Mouse (Mus musculus) sigmoid colon, adult 10 weeks (tissue): ENCODE data around the gene Klkb1. TPM values are rescaled to one million over a fixed set of nuclear protein-coding genes. Genes with fewer than 3 reads are reported as not detected.

Experiments
- polyA plus RNA-seq: library from polyadenylated mRNA; stranded (reverse); fragments of 350-450 nt; fragmentation: Illumina TruSeq; extraction: RNeasy Lipid Tissue Mini Kit (QIAGEN cat#74804); gene quantifications from one replicate; pipeline ENCODE4 v1.2.3, GENCODE M21; 2014; ENCODE audit warnings: low read depth, low replicate concordance

Klkb1 gene
- not detected for polyA plus RNA-seq

DNA sequence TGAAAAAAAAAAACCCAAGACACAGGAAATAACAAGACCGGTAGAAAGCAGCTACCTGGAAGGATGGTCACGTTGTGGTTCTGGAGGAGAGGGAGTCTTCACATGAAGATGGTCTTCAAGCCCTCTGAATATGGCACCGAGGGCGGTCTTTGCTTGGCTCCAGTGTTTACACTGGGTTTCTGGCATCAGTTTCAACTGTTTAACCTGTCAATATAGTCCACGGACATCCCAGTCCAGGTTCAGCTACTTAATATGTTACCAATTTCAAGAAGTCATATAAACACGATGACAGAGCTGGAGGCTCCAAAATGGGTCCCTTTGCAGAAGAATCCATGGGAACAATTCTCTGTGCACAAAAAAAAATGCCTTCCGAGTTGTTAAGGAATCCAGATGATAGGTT is at the start of gene Klkb1:
Gene Klkb1 (minus strand): TSS at position 173 of the 400 bp plus-strand sequence.

GRCm38 (mm10) chr8:45332685-45333409 is 38.2 kb upstream of the Klkb1 start, which contains the start of gene Cyp4v3:
TSS of gene Cyp4v3 (minus strand) at chr8:45333216.

DNA sequence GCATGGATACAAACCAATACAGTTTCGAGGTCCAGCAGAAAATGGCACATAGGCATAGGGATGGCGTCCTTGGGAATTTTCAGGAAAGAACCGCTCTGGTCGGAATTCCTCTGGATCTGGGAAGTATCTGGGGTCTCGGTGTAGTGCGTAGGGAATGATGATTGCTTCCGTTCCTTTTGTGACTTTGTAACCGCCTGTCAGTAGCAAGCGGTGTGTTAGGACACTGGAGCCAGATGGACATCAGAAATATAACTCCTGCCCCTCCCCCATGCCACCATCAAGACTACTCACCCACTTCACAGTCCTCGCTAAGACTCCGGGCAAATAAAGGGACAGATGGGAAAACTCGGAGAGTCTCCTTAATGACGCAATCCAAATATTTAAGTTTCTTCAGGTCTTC is 13.7 kb upstream of the Klkb1 start, which contains the start of gene Gm45753:
Gene Gm45753 (minus strand): TSS at position 101 of the 400 bp plus-strand sequence.

GRCm38 (mm10) chr8:45261920-45262319 is 32.7 kb downstream of the Klkb1 start, which contains the start of gene F11:
TSS of gene F11 (minus strand) at chr8:45262031.

Other genes starting within 250 kb of the Klkb1 start
- gene Mtnr1a, start 225.7 kb downstream of the Klkb1 start, polyA plus RNA-seq, result 1.3 TPM
- not detected for gene F11, start 32.8 kb downstream of the Klkb1 start, polyA plus RNA-seq
- not detected for gene Gm45753, start 13.6 kb upstream of the Klkb1 start, polyA plus RNA-seq
- 23.8 TPM for gene Cyp4v3, start 38.4 kb upstream of the Klkb1 start, polyA plus RNA-seq
- gene Fam149a, start 87.4 kb upstream of the Klkb1 start, polyA plus RNA-seq, result 6.4 TPM
- gene Tlr3, start 116.2 kb upstream of the Klkb1 start, polyA plus RNA-seq, result 113 TPM
- 138 TPM for gene Sorbs2, start 212.9 kb upstream of the Klkb1 start, polyA plus RNA-seq